8 mouse cellular contexts compared by ENCODE assay signal in genomic region chr8:107095717-107096365, GRCm38 (mm10). TPM values are rescaled to one million over a fixed set of nuclear protein-coding genes. Genes with fewer than 3 reads are reported as not detected.
DNase-seq lines count a peak whose midpoint lies in the region; ATAC-seq and TF ChIP-seq lines count a peak whose summit lies in the region.
"Had no signal": no experiment of that assay in that cellular context is flagged by ENCODE, and none has a peak within 500 bp of the region (broad histone marks: within the 10 kb centered on the region; RNA-seq: fewer than 3 reads in every experiment).

No protein-coding gene starts in this region.

- peak; percentile 84 for ATAC-seq in forebrain, embryonic 15.5 days (replicated peaks)
- ATAC-seq in liver, embryonic 15.5 days (ENCODE audit: insufficient read depth) = peak; percentile 35; the same call in 1 of the 2 replicates

- peak overlapping the region; percentile 87 for H3K9ac ChIP-seq in forebrain, embryonic 15.5 days (replicated peaks)
- peak overlapping the region; percentile 95 for H3K9ac ChIP-seq in liver, embryonic 15.5 days

- H3K4me3 ChIP-seq in lung, adult 2 months (replicated peaks; ENCODE audit: extremely low read depth, low read depth, low read length) = peak overlapping the region; percentile 72
- peak overlapping the region; percentile 89 for H3K4me3 ChIP-seq in forebrain, embryonic 15.5 days
- H3K4me3 ChIP-seq in liver, embryonic 15.5 days (replicated peaks) = peak overlapping the region; percentile 83

- H3K27me3 ChIP-seq in forebrain, embryonic 15.5 days = no peaks in the 10 kb centered on the region
- H3K27me3 ChIP-seq in liver, embryonic 15.5 days = no peaks in the 10 kb centered on the region

- no peak for TF ChIP-seq POLR2A in lung, adult 2 months (IDR thresholded peaks at IDR 0.05; ENCODE audit: borderline replicate concordance, extremely low read depth, low read depth, low read length)

- WGBS in lung, adult 2 months = 1% methylated on average over 48 of the region's 53 CpGs
- WGBS in forebrain, embryonic 15.5 days = 2% methylated on average over 49 of the region's 53 CpGs
- WGBS in liver, embryonic 15.5 days (ENCODE audit: insufficient replicate concordance) = 2% methylated on average over 49 of the region's 53 CpGs

- H3K27ac ChIP-seq in forebrain, embryonic 15.5 days (replicated peaks) = peak overlapping the region; percentile 87
- H3K27ac ChIP-seq in liver, embryonic 15.5 days (replicated peaks) = peak overlapping the region; percentile 93

- peak overlapping the region; percentile 55 for H3K4me2 ChIP-seq in forebrain, embryonic 15.5 days (replicated peaks)
- H3K4me2 ChIP-seq in liver, embryonic 15.5 days = peak overlapping the region; percentile 73

- H3K4me1 ChIP-seq in lung, adult 2 months (ENCODE audit: control insufficient read depth, insufficient read depth, low read length) = peaks cover 3% of the 10 kb centered on the region
- peaks cover 25% of the 10 kb centered on the region for H3K4me1 ChIP-seq in forebrain, embryonic 15.5 days
- H3K4me1 ChIP-seq in liver, embryonic 15.5 days (replicated peaks) = peaks cover 26% of the 10 kb centered on the region

- DNase-seq in lung, adult 2 months = no peak
- no peak for DNase-seq in lung, postnatal 4 days
- DNase-seq in ZHBTc4 (ENCODE audit: low read depth, low spot score) = peak; percentile 60
- peak; percentile 35 for DNase-seq in telencephalon, adult 2 months (ENCODE audit: low read depth, low spot score)
- DNase-seq in left cerebral cortex, postnatal 36 days (ENCODE audit: low spot score in 2 of 2) = no peak

- H3K9me3 ChIP-seq in forebrain, embryonic 15.5 days = no peaks in the 10 kb centered on the region
- no peaks in the 10 kb centered on the region for H3K9me3 ChIP-seq in liver, embryonic 15.5 days (replicated peaks)

- intact Hi-C loops in left cerebral cortex, postnatal 36 days (cut with DNase I) = loop anchor here (2.0 kb wide), 1 partner anchor 39 kb away; the partner anchor contains the start of genes Cog8 and Nip7

- H3K36me3 ChIP-seq in forebrain, embryonic 15.5 days = peaks cover 3% of the 10 kb centered on the region; the same call in 1 of the 2 replicates
- H3K36me3 ChIP-seq in liver, embryonic 15.5 days (replicated peaks) = peaks cover 29% of the 10 kb centered on the region

- TF ChIP-seq CTCF in lung, adult 2 months (IDR thresholded peaks at IDR 0.05; ENCODE audit: insufficient read depth, low read length) = no peak

RNA-seq across cellular contexts. Expression of gene Terf2, which starts 0.5 kb away (rescaled TPM):
- 9.5 and 13.5 TPM in 2 replicates for polyA plus RNA-seq in lung, adult 2 months (2012; rRNA removed)
- polyA plus RNA-seq in forebrain, embryonic 15.5 days (2015; fragmentation: Nextera tagmentation; extraction: Ambion mirVana) = 22.8 and 26.1 TPM in 2 replicates
- 6.4 and 6.8 TPM in 2 replicates for polyA plus RNA-seq in liver, embryonic 15.5 days (2015; fragmentation: Nextera tagmentation; extraction: Ambion mirVana)
- total RNA-seq in left cerebral cortex, postnatal 36 days (2021) = 10 to 100 TPM; 37.9 to 38.3 TPM

RNA-seq across cellular contexts. Expression of gene Tmed6, which starts 30.4 kb away (rescaled TPM):
- polyA plus RNA-seq in lung, adult 2 months (2012; rRNA removed) = 0.65 and 0.99 TPM in 2 replicates
- not detected in 2 replicates for polyA plus RNA-seq in forebrain, embryonic 15.5 days (2015; fragmentation: Nextera tagmentation; extraction: Ambion mirVana)
- polyA plus RNA-seq in liver, embryonic 15.5 days (2015; fragmentation: Nextera tagmentation; extraction: Ambion mirVana) = 4.1 and 5.2 TPM in 2 replicates
- total RNA-seq in left cerebral cortex, postnatal 36 days (2021) = not detected
- total RNA-seq: layer of hippocampus, adult 8-10 months had no signal

RNA-seq across cellular contexts. Expression of gene Nip7, which starts 39.2 kb away (rescaled TPM):
- polyA plus RNA-seq in lung, adult 2 months (2012; rRNA removed) = 20.3 and 26.0 TPM in 2 replicates
- 81.0 and 84.1 TPM in 2 replicates for polyA plus RNA-seq in forebrain, embryonic 15.5 days (2015; fragmentation: Nextera tagmentation; extraction: Ambion mirVana)
- 33.9 and 37.4 TPM in 2 replicates for polyA plus RNA-seq in liver, embryonic 15.5 days (2015; fragmentation: Nextera tagmentation; extraction: Ambion mirVana)
- total RNA-seq in left cerebral cortex, postnatal 36 days (2021) = 10 to 100 TPM; 42.2 to 43.8 TPM

RNA-seq across cellular contexts. Expression of gene Cog8, which starts 39.4 kb away (rescaled TPM):
- polyA plus RNA-seq in lung, adult 2 months (2012; rRNA removed) = 24.7 and 31.6 TPM in 2 replicates
- polyA plus RNA-seq in forebrain, embryonic 15.5 days (2015; fragmentation: Nextera tagmentation; extraction: Ambion mirVana) = 42.2 and 45.7 TPM in 2 replicates
- polyA plus RNA-seq in liver, embryonic 15.5 days (2015; fragmentation: Nextera tagmentation; extraction: Ambion mirVana) = 17.9 and 19.8 TPM in 2 replicates
- total RNA-seq in left cerebral cortex, postnatal 36 days (2021) = 10 to 100 TPM; 27.2 to 27.8 TPM

RNA-seq across cellular contexts. Expression of gene Pdf, which starts 47.4 kb away (rescaled TPM):
- polyA plus RNA-seq in lung, adult 2 months (2012; rRNA removed) = 30.2 and 54.6 TPM in 2 replicates
- 37.9 and 38.7 TPM in 2 replicates for polyA plus RNA-seq in forebrain, embryonic 15.5 days (2015; fragmentation: Nextera tagmentation; extraction: Ambion mirVana)
- polyA plus RNA-seq in liver, embryonic 15.5 days (2015; fragmentation: Nextera tagmentation; extraction: Ambion mirVana) = 16.5 and 19.2 TPM in 2 replicates
- total RNA-seq in left cerebral cortex, postnatal 36 days (2021) = 10 to 100 TPM; 26.6 to 29.3 TPM

Comparison
In these comparisons a context has a peak if more than half of its experiments do, and no peak if none do; other contexts are left out.
1. DNase-seq: peak in ZHBTc4 (single experiment) and telencephalon, adult 2 months (single experiment); none in lung, adult 2 months (single experiment), lung, postnatal 4 days (0 of 2) and left cerebral cortex, postnatal 36 days (0 of 2).
2. Peak in every context shown above with its lines, with median percentiles within 50 percentile points of each other: H3K4me3 ChIP-seq.